Mouse (Mus musculus): ENCODE measurements around the gene Pitpna. TPM values are rescaled to one million over a fixed set of nuclear protein-coding genes. Genes with fewer than 3 reads are reported as not detected.
A peak's percentile ranks its signal among the peaks of the same experiment; 100 is the strongest.

Pitpna gene
- total and polyA plus RNA-seq, 2 experiments from 2014 or later: 90.7 to 109 TPM

DNA sequence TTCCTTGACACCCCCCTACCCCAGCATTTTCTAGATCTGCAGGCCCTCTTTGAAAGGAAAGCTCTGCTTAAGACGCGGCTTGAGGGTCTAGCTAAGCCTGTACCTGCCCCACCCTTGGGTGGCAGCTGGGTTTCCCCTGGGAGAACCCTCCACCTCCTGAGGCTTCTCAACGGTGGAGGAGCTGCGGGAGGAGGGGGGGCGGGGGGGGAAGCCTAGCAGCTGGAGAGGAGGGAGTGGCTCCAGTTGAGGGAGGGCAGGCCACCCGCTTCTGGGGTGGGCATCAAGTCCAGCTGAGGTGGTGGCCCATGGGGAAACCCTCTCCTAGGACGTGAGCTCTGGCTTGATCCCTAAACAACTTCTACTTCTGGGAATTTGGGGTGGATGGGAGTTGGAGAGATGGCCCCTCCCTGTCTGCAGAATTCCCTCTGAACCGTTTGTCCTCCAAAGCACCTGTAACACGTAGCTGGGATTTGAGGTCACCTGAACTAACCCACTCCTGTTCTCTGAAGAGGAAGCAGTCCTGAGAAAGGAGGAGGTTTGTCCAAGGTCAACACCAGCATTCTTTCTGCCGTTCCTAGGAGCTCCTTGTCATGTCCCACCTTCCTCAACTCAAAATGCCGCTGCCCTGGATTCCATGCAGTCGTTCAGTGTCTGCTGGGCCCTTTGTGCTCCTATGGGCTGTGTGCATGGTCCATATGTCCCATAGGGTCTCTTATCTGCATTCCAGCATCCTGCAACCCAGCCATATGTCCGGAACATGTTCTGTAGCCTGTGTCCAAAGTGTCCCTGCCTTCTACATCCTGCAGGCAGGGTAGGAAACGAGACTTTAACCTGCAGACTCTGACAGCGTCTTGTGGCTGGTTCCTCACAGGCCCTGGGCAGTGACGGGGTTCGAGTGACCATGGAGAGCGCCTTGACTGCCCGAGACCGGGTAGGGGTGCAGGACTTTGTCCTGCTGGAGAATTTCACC lies 69.0 kb downstream of the Pitpna start:
- H3K4me2 ChIP-seq (ENCODE audit: low read depth, low read length): peak overlapping the region; percentile 88
- H3K4me1 ChIP-seq (ENCODE audit: insufficient read depth, low read length): peaks cover 21% of the 10 kb centered on the region
- WGBS: 60% methylated on average over 20 of the region's 20 CpGs
- TF ChIP-seq CTCF (IDR thresholded peaks at IDR 0.05; ENCODE audit: low read depth): no peak
- no peaks in the 10 kb centered on the region for H3K36me3 ChIP-seq (ENCODE audit: insufficient read depth, low read length)
- H3K27ac ChIP-seq: no peak overlapping the region
- peak overlapping the region; percentile 68 for H3K9ac ChIP-seq (replicated peaks; ENCODE audit: low read length)
- no peaks in the 10 kb centered on the region for H3K27me3 ChIP-seq (ENCODE audit: insufficient read depth, low read length)
- H3K9me3 ChIP-seq (ENCODE audit: low read length): no peaks in the 10 kb centered on the region
- peak overlapping the region; percentile 50 for H3K4me3 ChIP-seq (ENCODE audit: low read length)
- DNase-seq (ENCODE audit: low spot score) (no peak), ATAC-seq (no peak)

DNA sequence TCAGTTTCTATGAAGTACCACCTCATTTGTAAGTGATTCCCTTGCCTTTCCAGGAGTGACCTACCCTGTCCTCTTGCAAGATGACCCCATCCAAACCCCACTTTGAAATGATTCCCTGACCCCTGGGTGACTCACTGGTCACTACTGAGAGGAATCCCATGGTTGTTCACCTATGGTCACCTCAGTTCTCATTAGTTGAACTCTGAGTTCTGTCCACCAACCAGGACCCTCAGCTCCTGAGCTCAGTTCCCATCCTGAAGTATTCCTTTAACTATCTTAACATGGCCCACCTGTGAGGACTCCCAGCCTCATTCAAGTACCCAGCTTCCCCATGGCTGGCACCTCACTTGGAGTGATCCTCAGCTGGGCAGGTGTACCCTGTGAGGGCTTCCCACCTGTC lies 69.9 kb downstream of the Pitpna start:
- ATAC-seq: no peak
- Histone ChIP-seq H3K27me3 (ENCODE audit: insufficient read depth, low read length) (no peaks in the 10 kb centered on the region), H3K4me3 (ENCODE audit: low read length) (no peak overlapping the region), H3K9me3 (ENCODE audit: low read length) (no peaks in the 10 kb centered on the region), H3K36me3 (ENCODE audit: insufficient read depth, low read length) (peaks cover 8% of the 10 kb centered on the region; the same call in 1 of the 2 replicates), H3K27ac (no peak overlapping the region), H3K4me2 (ENCODE audit: low read depth, low read length) (no peak overlapping the region), H3K4me1 (ENCODE audit: insufficient read depth, low read length) (peaks cover 16% of the 10 kb centered on the region), H3K9ac (replicated peaks; ENCODE audit: low read length) (no peak overlapping the region)
- no peak for DNase-seq (ENCODE audit: low spot score)
- no peak for TF ChIP-seq CTCF (IDR thresholded peaks at IDR 0.05; ENCODE audit: low read depth)

DNA sequence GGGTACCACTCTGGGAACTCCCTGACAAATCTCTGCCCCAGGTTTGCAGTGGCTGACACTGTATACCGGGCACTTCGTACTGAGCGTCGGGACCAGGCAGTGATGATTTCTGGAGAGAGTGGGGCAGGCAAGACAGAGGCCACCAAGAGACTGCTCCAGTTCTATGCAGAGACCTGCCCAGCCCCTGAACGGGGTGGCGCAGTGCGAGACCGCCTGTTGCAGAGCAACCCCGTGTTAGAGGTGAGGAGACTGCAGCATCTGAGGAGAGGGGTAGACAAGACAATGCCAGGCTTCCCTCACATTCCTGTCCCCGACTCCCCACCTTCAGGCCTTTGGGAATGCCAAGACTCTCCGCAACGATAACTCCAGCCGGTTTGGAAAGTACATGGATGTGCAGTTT lies 70.4 kb downstream of the Pitpna start:
- H3K4me3 ChIP-seq (ENCODE audit: low read length): no peak overlapping the region
- 95% methylated on average over 13 of the region's 13 CpGs for WGBS
- peaks cover 16% of the 10 kb centered on the region for H3K4me1 ChIP-seq (ENCODE audit: insufficient read depth, low read length)
- ATAC-seq (no peak), DNase-seq (ENCODE audit: low spot score) (no peak)
- H3K9me3 ChIP-seq (ENCODE audit: low read length): no peaks in the 10 kb centered on the region
- peaks cover 10% of the 10 kb centered on the region; the same call in 1 of the 2 replicates for H3K36me3 ChIP-seq (ENCODE audit: insufficient read depth, low read length)
- no peak overlapping the region for H3K9ac ChIP-seq (replicated peaks; ENCODE audit: low read length)
- no peak for TF ChIP-seq CTCF (IDR thresholded peaks at IDR 0.05; ENCODE audit: low read depth)
- no peak overlapping the region for H3K4me2 ChIP-seq (ENCODE audit: low read depth, low read length)
- H3K27ac ChIP-seq: no peak overlapping the region
- no peaks in the 10 kb centered on the region for H3K27me3 ChIP-seq (ENCODE audit: insufficient read depth, low read length)

DNA sequence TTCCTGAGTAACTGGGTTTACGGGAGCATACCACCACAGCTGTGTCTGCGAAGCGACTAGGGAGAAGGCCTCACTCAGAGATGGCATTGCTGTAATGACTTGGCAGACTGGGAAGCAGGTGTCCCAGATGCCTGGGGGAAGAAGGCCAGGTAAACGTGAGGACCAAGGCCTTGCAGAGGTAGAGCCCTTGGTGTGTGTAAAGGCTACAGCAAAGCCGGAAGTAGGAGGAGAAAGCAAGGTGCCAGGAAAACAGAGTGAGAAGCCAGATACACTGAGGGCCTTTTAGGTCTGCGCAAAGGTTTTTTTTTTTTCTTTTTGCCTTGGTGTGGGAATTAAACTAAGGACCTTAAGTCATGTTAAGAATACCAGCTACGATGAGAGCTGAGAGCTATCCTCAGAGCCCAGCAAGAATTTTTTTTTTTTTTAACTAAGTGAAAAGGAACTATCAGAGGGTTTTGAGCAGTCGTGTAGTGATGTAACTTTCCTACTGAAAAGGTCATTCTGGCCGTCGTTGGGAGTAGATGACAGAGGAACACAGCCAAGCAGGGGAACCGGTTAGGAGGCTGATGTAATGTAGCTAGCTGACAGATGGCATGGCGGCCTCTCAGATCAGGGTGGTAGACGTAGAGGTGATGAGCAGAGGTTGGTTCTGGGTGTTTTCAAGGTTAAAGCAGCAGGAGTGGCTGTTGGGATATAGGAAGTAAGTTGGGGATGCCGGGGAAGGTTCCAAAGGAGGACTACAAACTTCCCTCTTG lies 71.3 kb downstream of the Pitpna start:
- ATAC-seq (no peak), DNase-seq (ENCODE audit: low spot score) (no peak)
- no peak overlapping the region for H3K27ac ChIP-seq
- H3K27me3 ChIP-seq (ENCODE audit: insufficient read depth, low read length): no peaks in the 10 kb centered on the region
- H3K4me2 ChIP-seq (ENCODE audit: low read depth, low read length): no peak overlapping the region
- TF ChIP-seq CTCF (IDR thresholded peaks at IDR 0.05; ENCODE audit: low read depth): no peak
- H3K9me3 ChIP-seq (ENCODE audit: low read length): no peaks in the 10 kb centered on the region
- H3K36me3 ChIP-seq (ENCODE audit: insufficient read depth, low read length): peaks cover 10% of the 10 kb centered on the region; the same call in 1 of the 2 replicates
- WGBS: 74% methylated on average over 14 of the region's 14 CpGs
- no peak overlapping the region for H3K9ac ChIP-seq (replicated peaks; ENCODE audit: low read length)
- no peak overlapping the region for H3K4me3 ChIP-seq (ENCODE audit: low read length)
- peaks cover 12% of the 10 kb centered on the region for H3K4me1 ChIP-seq (ENCODE audit: insufficient read depth, low read length)

DNA sequence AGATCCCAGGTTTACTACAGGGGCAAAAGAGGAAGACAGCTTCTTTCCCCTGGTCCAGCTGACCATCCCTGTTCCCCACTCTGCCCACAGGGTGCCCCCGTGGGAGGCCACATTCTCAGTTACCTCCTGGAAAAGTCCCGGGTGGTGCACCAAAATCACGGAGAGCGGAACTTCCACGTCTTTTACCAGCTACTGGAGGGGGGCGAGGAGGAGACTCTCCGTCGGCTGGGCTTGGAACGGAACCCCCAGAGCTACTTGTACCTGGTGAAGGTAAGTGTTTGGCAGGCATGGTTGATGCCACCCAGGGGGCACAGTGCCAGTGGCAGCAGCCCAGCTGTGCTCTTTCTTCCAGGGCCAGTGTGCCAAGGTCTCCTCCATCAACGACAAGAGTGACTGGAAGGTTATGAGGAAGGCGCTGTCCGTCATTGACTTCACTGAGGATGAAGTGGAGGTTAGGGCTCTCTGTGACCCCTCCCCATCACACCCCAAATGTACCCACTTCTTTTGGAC lies 72.2 kb downstream of the Pitpna start:
- DNase-seq (ENCODE audit: low spot score) (no peak), ATAC-seq (no peak)
- H3K9ac ChIP-seq (replicated peaks; ENCODE audit: low read length): no peak overlapping the region
- H3K36me3 ChIP-seq (ENCODE audit: insufficient read depth, low read length): peaks cover 10% of the 10 kb centered on the region; the same call in 1 of the 2 replicates
- no peak overlapping the region for H3K4me2 ChIP-seq (ENCODE audit: low read depth, low read length)
- peaks cover 7% of the 10 kb centered on the region; the same call in 1 of the 2 replicates for H3K4me1 ChIP-seq (ENCODE audit: insufficient read depth, low read length)
- H3K4me3 ChIP-seq (ENCODE audit: low read length): no peak overlapping the region
- no peaks in the 10 kb centered on the region for H3K27me3 ChIP-seq (ENCODE audit: insufficient read depth, low read length)
- no peak for TF ChIP-seq CTCF (IDR thresholded peaks at IDR 0.05; ENCODE audit: low read depth)
- H3K9me3 ChIP-seq (ENCODE audit: low read length): no peaks in the 10 kb centered on the region
- no peak overlapping the region for H3K27ac ChIP-seq
- WGBS: 89% methylated on average over 12 of the region's 12 CpGs

DNA sequence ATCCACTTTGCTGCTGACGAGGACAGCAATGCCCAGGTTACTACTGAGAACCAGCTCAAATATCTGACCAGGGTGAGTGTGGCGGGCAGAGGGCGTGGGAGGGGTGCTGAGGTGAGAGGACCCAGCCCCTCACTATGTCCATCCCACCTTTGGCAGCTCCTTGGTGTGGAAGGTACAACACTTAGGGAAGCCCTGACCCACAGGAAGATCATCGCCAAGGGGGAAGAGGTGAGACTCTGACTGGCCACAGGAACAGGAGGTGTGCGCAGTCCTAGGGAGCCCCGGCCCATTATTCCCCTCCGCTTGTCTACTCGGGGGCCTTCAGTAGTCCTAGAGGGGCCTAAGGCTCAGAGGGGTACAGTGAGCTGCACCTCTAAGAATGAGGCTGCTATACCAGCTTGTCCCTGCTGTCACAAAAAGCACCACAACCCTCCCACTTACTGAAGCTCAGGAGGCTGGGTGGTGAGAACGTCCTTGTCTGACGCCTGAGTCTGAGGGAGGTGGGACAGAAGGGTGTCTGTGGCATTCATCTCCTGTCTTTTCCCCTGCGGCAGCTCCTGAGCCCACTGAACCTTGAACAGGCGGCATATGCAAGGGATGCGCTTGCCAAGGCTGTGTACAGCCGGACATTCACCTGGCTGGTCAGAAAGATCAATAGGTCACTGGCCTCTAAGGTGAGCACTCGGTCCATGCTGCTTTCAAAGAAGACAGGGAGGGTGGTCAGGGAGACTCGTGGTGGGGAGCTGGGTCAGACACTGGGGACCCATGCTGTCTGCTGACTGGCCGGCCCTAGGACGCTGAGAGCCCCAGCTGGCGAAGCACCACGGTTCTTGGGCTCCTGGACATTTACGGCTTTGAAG lies 73.3 kb downstream of the Pitpna start:
- DNase-seq (ENCODE audit: low spot score) (no peak), ATAC-seq (no peak)
- no peak overlapping the region for H3K4me2 ChIP-seq (ENCODE audit: low read depth, low read length)
- no peak for TF ChIP-seq CTCF (IDR thresholded peaks at IDR 0.05; ENCODE audit: low read depth)
- H3K36me3 ChIP-seq (ENCODE audit: insufficient read depth, low read length): peaks cover 18% of the 10 kb centered on the region; the same call in 1 of the 2 replicates
- no peaks in the 10 kb centered on the region for H3K9me3 ChIP-seq (ENCODE audit: low read length)
- no peak overlapping the region for H3K27ac ChIP-seq
- no peaks in the 10 kb centered on the region for H3K27me3 ChIP-seq (ENCODE audit: insufficient read depth, low read length)
- peaks cover 6% of the 10 kb centered on the region; the same call in 1 of the 2 replicates for H3K4me1 ChIP-seq (ENCODE audit: insufficient read depth, low read length)
- no peak overlapping the region for H3K4me3 ChIP-seq (ENCODE audit: low read length)
- H3K9ac ChIP-seq (replicated peaks; ENCODE audit: low read length): no peak overlapping the region
- WGBS: 92% methylated on average over 21 of the region's 21 CpGs

Data from hindbrain, postnatal 0 days (tissue).